In the genomic region with DNA sequence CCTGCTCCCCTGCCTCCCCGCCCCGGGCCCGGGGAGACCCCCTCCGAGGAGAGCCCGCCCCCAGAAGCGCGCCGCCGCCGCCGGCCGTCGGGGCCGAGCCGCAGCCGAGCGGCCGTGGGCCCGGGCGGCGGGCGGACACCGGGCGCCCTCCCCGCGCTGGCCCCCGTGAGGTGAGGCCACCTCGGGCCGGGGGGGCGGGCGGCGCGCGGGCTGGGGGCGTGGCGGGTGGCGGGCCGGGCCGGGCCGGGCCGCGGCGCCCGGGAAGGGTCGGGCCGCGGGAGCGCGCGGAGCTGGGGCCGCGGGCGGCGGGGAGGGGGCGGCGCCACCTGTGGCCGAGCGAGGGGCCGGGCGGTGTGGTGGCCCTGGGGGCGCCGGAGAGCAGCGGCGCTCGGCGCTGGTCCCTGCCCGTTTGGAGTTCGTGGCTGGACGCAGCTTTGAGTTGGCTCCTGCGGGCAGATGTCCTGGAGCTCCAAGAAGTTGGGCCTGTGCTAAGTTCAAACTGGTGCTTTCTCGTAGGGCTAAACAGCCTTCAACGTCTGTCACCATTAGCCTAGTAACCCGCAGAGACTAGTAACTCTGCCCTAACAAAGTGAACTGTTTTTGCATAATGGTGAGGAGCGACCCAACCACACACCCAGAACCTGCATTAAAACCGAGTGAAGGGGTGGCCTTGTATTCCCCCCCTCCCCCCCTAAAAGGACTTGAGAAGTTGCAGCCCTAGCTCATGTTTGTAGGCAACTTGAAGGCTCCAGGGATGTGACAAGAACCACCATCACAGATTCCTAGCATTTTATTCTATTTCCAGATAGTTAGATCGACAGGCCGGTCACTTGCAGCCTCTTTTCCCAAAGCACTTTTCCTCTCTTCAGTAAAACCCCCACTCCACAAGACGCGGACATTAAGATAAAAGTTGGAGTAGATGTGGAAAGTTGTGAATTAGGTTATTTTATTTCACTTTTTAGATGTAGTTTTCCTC, we compare ENCODE assay signal across 1 mouse cellular context.
A peak's percentile ranks its signal among the peaks of the same experiment; 100 is the strongest.
TF ChIP-seq lines count a peak whose summit lies in the region.

No protein-coding gene starts in this region.

TF ChIP-seq in CH12.LX, 34 proteins besides CTCF, POLR2A, EP300 and RAD21:
- TF ChIP-seq MAX (IDR thresholded peaks at IDR 0.05; ENCODE audit: low read length) (no peak), BHLHE40 (IDR thresholded peaks at IDR 0.05; ENCODE audit: low read depth, low read length) (0 out of 2 replicates have a peak, but pooled peaks have one; percentile 13), ZC3H11A (IDR thresholded peaks at IDR 0.05; ENCODE audit: low read depth, low read length) (no peak), CHD2 (IDR thresholded peaks at IDR 0.05; ENCODE audit: low read length) (no peak), ZNF384 (IDR thresholded peaks at IDR 0.05; ENCODE audit: low read depth, low read length) (no peak), MAZ (IDR thresholded peaks at IDR 0.05; ENCODE audit: low read depth, low read length) (peak; percentile 72), UBTF (IDR thresholded peaks at IDR 0.05; ENCODE audit: low read depth, low read length) (no peak), ELF1 (IDR thresholded peaks at IDR 0.05; ENCODE audit: low read depth, low read length) (no peak), SIN3A (IDR thresholded peaks at IDR 0.05; ENCODE audit: low read length) (peak; percentile 30; the same call in 1 of the 2 replicates), CHD1 (IDR thresholded peaks at IDR 0.05; ENCODE audit: low read depth, low read length) (0 out of 2 replicates have a peak, but pooled peaks have one; percentile 44), NELFE (IDR thresholded peaks at IDR 0.05; ENCODE audit: low read depth, low read length) (peak; percentile 56; the same call in 1 of the 2 replicates), TBP (conservative IDR thresholded peaks at IDR 0.05; ENCODE audit: low read depth, low read length) (peak; percentile 68), NRF1 (IDR thresholded peaks at IDR 0.05; ENCODE audit: low read depth, low read length) (no peak), USF2 (conservative IDR thresholded peaks at IDR 0.05; ENCODE audit: low read depth, low read length) (no peak), SMC3 (IDR thresholded peaks at IDR 0.05; ENCODE audit: low read depth, low read length) (no peak), PAX5 (IDR thresholded peaks at IDR 0.05; ENCODE audit: low read length) (no peak), POLR2AphosphoS2 (IDR thresholded peaks at IDR 0.05; ENCODE audit: low read depth, low read length) (no peak), ETS1 (conservative IDR thresholded peaks at IDR 0.05; ENCODE audit: low read depth, low read length) (no peak), E2F4 (IDR thresholded peaks at IDR 0.05; ENCODE audit: insufficient replicate concordance, low read depth, low read length) (no peak), ZMIZ1 (IDR thresholded peaks at IDR 0.05; ENCODE audit: low read depth, low read length) (peak; percentile 49; the same call in 1 of the 2 replicates), IRF4 (IDR thresholded peaks at IDR 0.05; ENCODE audit: low read depth, low read length) (peak; percentile 31; the same call in 1 of the 2 replicates), MEF2A (IDR thresholded peaks at IDR 0.05; ENCODE audit: borderline replicate concordance, low read depth, low read length) (no peak), MAFK (IDR thresholded peaks at IDR 0.05; ENCODE audit: insufficient replicate concordance, low read length) (no peak), MYC (IDR thresholded peaks at IDR 0.05; ENCODE audit: low read depth, low read length) (no peak), GABPA (IDR thresholded peaks at IDR 0.05; ENCODE audit: insufficient replicate concordance, low read depth, low read length) (no peak), MXI1 (IDR thresholded peaks at IDR 0.05; ENCODE audit: low read depth, low read length) (peak; percentile 45; the same call in 1 of the 2 replicates), KAT2A (IDR thresholded peaks at IDR 0.05; ENCODE audit: insufficient replicate concordance, low read length) (no peak), TCF12 (IDR thresholded peaks at IDR 0.05; ENCODE audit: low read depth, low read length) (0 out of 2 replicates have a peak, but pooled peaks have one; percentile 28)
